Mouse (Mus musculus): ENCODE results near the gene Scaf4.

- no peak for TF ChIP-seq POLR2A (IDR thresholded peaks at IDR 0.05; ENCODE audit: extremely low read depth, insufficient read depth, low read length)
- TF ChIP-seq CTCF (IDR thresholded peaks at IDR 0.05; ENCODE audit: extremely low read depth, insufficient read depth, low read length), result no peak
Measured at GRCm38 (mm10) chr16:90204868-90205267, 79.4 kb downstream of the Scaf4 start.

Measured in cortical plate, adult 2 months (tissue).